Mouse (Mus musculus) ES-Bruce4 (cell line): ENCODE results near the gene Oat. TPM values are rescaled to one million over a fixed set of nuclear protein-coding genes. Genes with fewer than 3 reads are reported as not detected.

Experiments
- H3K27ac ChIP-seq: 2 replicates; pipeline ENCODE4 v1.5.1; 2012; ENCODE audit warnings: low read length, inconsistent platforms; ENCODE audit not compliant: insufficient read depth
- H3K27me3 ChIP-seq: 2 replicates; pipeline ENCODE4 v1.6.1; 2012; ENCODE audit warnings: mild to moderate bottlenecking, low read length, inconsistent platforms; ENCODE audit not compliant: control insufficient read depth, poor library complexity, insufficient read depth, severe bottlenecking
- H3K36me3 ChIP-seq: 2 replicates; pipeline ENCODE4 v1.6.1; 2012; ENCODE audit warnings: inconsistent platforms, mild to moderate bottlenecking, low read length, moderate library complexity; ENCODE audit not compliant: control insufficient read depth, poor library complexity, insufficient read depth, severe bottlenecking
- H3K4me1 ChIP-seq: one replicate; pipeline ENCODE4 v1.8.1; 2011; ENCODE audit warnings: low read length; ENCODE audit not compliant: control insufficient read depth, insufficient read depth
- H3K4me3 ChIP-seq: 2 replicates; pipeline ENCODE4 v1.5.1; 2011; ENCODE audit warnings: low read depth, mild to moderate bottlenecking, low read length
- H3K9ac ChIP-seq: 2 replicates; pipeline ENCODE4 v1.6.1; 2012; ENCODE audit warnings: low read depth, mild to moderate bottlenecking, inconsistent platforms; ENCODE audit not compliant: poor library complexity, severe bottlenecking
- H3K9me3 ChIP-seq: replicated peaks from 2 replicates; pipeline ENCODE4 v1.6.1; 2012; ENCODE audit warnings: mild to moderate bottlenecking, low read length, inconsistent platforms; ENCODE audit not compliant: control insufficient read depth, poor library complexity, insufficient read depth, severe bottlenecking
- CTCF ChIP-seq: IDR thresholded peaks from one replicate; pipeline ENCODE4 v1.8.1; 2011; ENCODE audit warnings: low read depth, low read length
- EP300 ChIP-seq: IDR thresholded peaks from 2 replicates; pipeline ENCODE4 v1.6.1; 2011; ENCODE audit warnings: low read depth, low read length; ENCODE audit not compliant: insufficient read depth
- POLR2A ChIP-seq: IDR thresholded peaks from one replicate; pipeline ENCODE4 v1.8.1; 2011; ENCODE audit warnings: low read length; ENCODE audit not compliant: insufficient read depth
- polyA plus RNA-seq: library from polyadenylated mRNA; stranded (reverse); fragments of >200 nt; gene quantifications from 2 replicates; pipeline ENCODE4 v1.2.4, GENCODE M21; 2011; ENCODE audit warnings: low read depth; ENCODE audit not compliant: missing spikeins, insufficient read depth, insufficient read length

Oat gene
- 38.8 and 43.8 TPM in 2 replicates for polyA plus RNA-seq

- Histone ChIP-seq H3K27ac (no peak within 1 kb of the TSS), H3K4me1 (no peaks in the 10 kb centered on the region), H3K9ac (peak within 1 kb of the TSS; percentile 73), H3K9me3 (no peaks in the 10 kb centered on the region), H3K4me3 (peak within 1 kb of the TSS; percentile 81), H3K36me3 (no peaks in the 10 kb centered on the region), H3K27me3 (no peaks in the 10 kb centered on the region; the same call in 1 of the 2 replicates)
- TF ChIP-seq POLR2A (peak; percentile 67), EP300 (no peak), CTCF (no peak)
Measured at GRCm38 (mm10) chr7:132576116-132576650, at the start of gene Oat. Oat (minus strand) TSS chr7:132576398.

GRCm38 (mm10) chr7:132624161-132624560 lies 48.0 kb upstream of the Oat start:
- Histone ChIP-seq H3K27ac (no peak overlapping the region), H3K4me3 (no peak overlapping the region), H3K36me3 (no peaks in the 10 kb centered on the region), H3K9me3 (no peaks in the 10 kb centered on the region), H3K9ac (no peak overlapping the region), H3K27me3 (no peaks in the 10 kb centered on the region), H3K4me1 (no peaks in the 10 kb centered on the region)
- no peak for TF ChIP-seq POLR2A
- no peak for TF ChIP-seq CTCF
- TF ChIP-seq EP300 = no peak

- H3K4me3 ChIP-seq = no peak overlapping the region
- H3K27ac ChIP-seq = no peak overlapping the region
- no peaks in the 10 kb centered on the region for H3K9me3 ChIP-seq
- no peaks in the 10 kb centered on the region for H3K27me3 ChIP-seq
- TF ChIP-seq CTCF = no peak
- TF ChIP-seq EP300 = no peak
- TF ChIP-seq POLR2A = no peak
- H3K36me3 ChIP-seq = no peaks in the 10 kb centered on the region
- peaks cover 8% of the 10 kb centered on the region for H3K4me1 ChIP-seq
- no peak overlapping the region for H3K9ac ChIP-seq
Measured at GRCm38 (mm10) chr7:132619975-132620918, 44.0 kb upstream of the Oat start.

GRCm38 (mm10) chr7:132619549-132619948 lies 43.4 kb upstream of the Oat start:
- no peak overlapping the region for H3K27ac ChIP-seq
- TF ChIP-seq POLR2A = no peak
- no peak for TF ChIP-seq CTCF
- TF ChIP-seq EP300 = no peak
- no peaks in the 10 kb centered on the region for H3K9me3 ChIP-seq
- H3K4me3 ChIP-seq = no peak overlapping the region
- H3K27me3 ChIP-seq = no peaks in the 10 kb centered on the region
- H3K4me1 ChIP-seq = peaks cover 8% of the 10 kb centered on the region
- H3K9ac ChIP-seq = no peak overlapping the region
- H3K36me3 ChIP-seq = no peaks in the 10 kb centered on the region

GRCm38 (mm10) chr7:132617021-132617564 lies 40.9 kb upstream of the Oat start:
- Histone ChIP-seq H3K27me3 (no peaks in the 10 kb centered on the region), H3K36me3 (no peaks in the 10 kb centered on the region), H3K27ac (no peak overlapping the region), H3K4me1 (peaks cover 8% of the 10 kb centered on the region), H3K9ac (no peak overlapping the region), H3K9me3 (no peaks in the 10 kb centered on the region), H3K4me3 (no peak overlapping the region)
- TF ChIP-seq CTCF (no peak), POLR2A (no peak), EP300 (no peak)

GRCm38 (mm10) chr7:132616391-132616790 lies 40.2 kb upstream of the Oat start:
- Histone ChIP-seq H3K9me3 (no peaks in the 10 kb centered on the region), H3K27me3 (no peaks in the 10 kb centered on the region), H3K36me3 (no peaks in the 10 kb centered on the region), H3K27ac (no peak overlapping the region), H3K4me1 (peaks cover 8% of the 10 kb centered on the region), H3K4me3 (no peak overlapping the region), H3K9ac (no peak overlapping the region)
- TF ChIP-seq POLR2A = no peak
- peak; percentile 95 for TF ChIP-seq EP300
